In the genomic region with DNA sequence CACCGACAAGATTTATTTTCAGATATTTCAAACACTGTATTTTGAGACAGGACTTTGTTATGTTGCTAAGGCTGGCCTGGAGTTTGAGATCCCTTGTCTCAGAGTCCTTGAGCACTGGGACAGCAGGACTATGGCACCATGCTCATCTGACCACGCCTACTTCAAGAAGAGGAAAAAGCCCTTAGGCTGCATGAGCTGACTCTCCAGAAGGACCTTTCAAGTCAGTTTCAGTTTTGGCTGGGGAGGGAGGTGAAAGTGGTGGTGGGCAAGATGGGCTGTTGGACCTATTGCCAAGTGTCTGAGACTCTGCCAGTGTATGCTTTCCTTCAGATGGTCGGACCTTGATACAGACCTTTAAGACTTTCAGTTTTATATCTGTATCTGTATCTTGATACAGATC, we compare ENCODE assay signal across 17 mouse cellular contexts. TPM values are rescaled to one million over a fixed set of nuclear protein-coding genes. Genes with fewer than 3 reads are reported as not detected.
DNase-seq lines count a peak whose midpoint lies in the region; ATAC-seq and TF ChIP-seq lines count a peak whose summit lies in the region.
"Had no signal": no experiment of that assay in that cellular context is flagged by ENCODE, and none has a peak within 500 bp of the region (broad histone marks: within the 10 kb centered on the region; RNA-seq: fewer than 3 reads in every experiment).

No protein-coding gene starts in this region.

- DNase-seq in heart, adult 11 months, result peak; percentile 90
- no peak for DNase-seq in heart, embryonic 10.5 days (ENCODE audit: low spot score)
- DNase-seq in 416B (ENCODE audit: low read depth) (peak; percentile 66), MEL (ENCODE audit: low read depth, low spot score) (peak; percentile 32)
- DNase-seq in liver, embryonic 11.5 days (ENCODE audit: low spot score), result no peak
- DNase-seq in T-cell, adult 2 months (ENCODE audit: low spot score), result no peak
- DNase-seq: cerebellum, adult 18-20 months; heart, postnatal 14 days; liver, postnatal 0 days; lung, postnatal 4 days; right cerebral cortex, postnatal 4 days; thymus, adult 18-20 months had no signal

- peak; percentile 27; the same call in 1 of the 2 replicates for ATAC-seq in megakaryocyte progenitor cell, adult 5-6 weeks (replicated peaks; ENCODE audit: poor library complexity)
- ATAC-seq in liver, embryonic 11.5 days (replicated peaks; ENCODE audit: low FRiP score), result no peak
- ATAC-seq in kidney, embryonic 14.5 days (ENCODE audit: low FRiP score, low TSS enrichment), result no peak
- ATAC-seq: liver, postnatal 0 days had no signal

- H3K79me2 ChIP-seq in MEL (ENCODE audit: control insufficient read depth, insufficient read depth, low read length, poor library complexity), result peaks cover 2% of the 10 kb centered on the region; the same call in 1 of the 2 replicates

- no peak for TF ChIP-seq EP300 in MEL (IDR thresholded peaks at IDR 0.05; ENCODE audit: low read depth in 1 of 2, low read length in 2 of 2)

- H3K9ac ChIP-seq in MEL (ENCODE audit: control insufficient read depth, low read depth, low read length, poor library complexity, severe bottlenecking), result no peak overlapping the region
- H3K9ac ChIP-seq in liver, embryonic 11.5 days (ENCODE audit: low read depth, low read length), result no peak overlapping the region
- no peak overlapping the region for H3K9ac ChIP-seq in kidney, embryonic 14.5 days (ENCODE audit: low read depth, low read length)
- H3K9ac ChIP-seq: embryonic facial prominence, embryonic 13.5 days; forebrain, embryonic 12.5 days; liver, postnatal 0 days had no signal

- H3K27ac ChIP-seq in heart, embryonic 10.5 days, result no peak overlapping the region
- no peak overlapping the region for H3K27ac ChIP-seq in MEL (ENCODE audit: control insufficient read depth, low read depth, low read length)
- H3K27ac ChIP-seq in liver, embryonic 11.5 days (ENCODE audit: low read depth, low read length), result no peak overlapping the region
- H3K27ac ChIP-seq in kidney, embryonic 14.5 days (ENCODE audit: low read depth, low read length), result no peak overlapping the region
- H3K27ac ChIP-seq: embryonic facial prominence, embryonic 13.5 days; forebrain, embryonic 12.5 days; kidney, postnatal 0 days had no signal

- H3K4me2 ChIP-seq in liver, embryonic 11.5 days, result no peak overlapping the region
- H3K4me2 ChIP-seq in kidney, embryonic 14.5 days (replicated peaks; ENCODE audit: low read depth, low read length), result no peak overlapping the region
- H3K4me2 ChIP-seq: embryonic facial prominence, embryonic 13.5 days; forebrain, embryonic 12.5 days had no signal

- no peak for TF ChIP-seq CTCF in MEL (IDR thresholded peaks at IDR 0.05 in 2 of 3, conservative IDR thresholded peaks at IDR 0.05 in 1 of 3; ENCODE audit: control insufficient read depth in 1 of 3, insufficient read depth in 1 of 3, low read depth in 2 of 3, low read length in 3 of 3, poor library complexity in 1 of 3, severe bottlenecking in 1 of 3)

- no peaks in the 10 kb centered on the region for H3K9me3 ChIP-seq in heart, embryonic 10.5 days
- H3K9me3 ChIP-seq in MEL (replicated peaks; ENCODE audit: insufficient read depth, low read length), result no peaks in the 10 kb centered on the region
- H3K9me3 ChIP-seq in liver, embryonic 11.5 days (ENCODE audit: control insufficient read depth, low read length), result no peaks in the 10 kb centered on the region
- H3K9me3 ChIP-seq in kidney, embryonic 14.5 days (ENCODE audit: control insufficient read depth, low read length), result no peaks in the 10 kb centered on the region
- H3K9me3 ChIP-seq: embryonic facial prominence, embryonic 13.5 days; forebrain, embryonic 12.5 days had no signal

- no peaks in the 10 kb centered on the region for H3K36me3 ChIP-seq in heart, embryonic 10.5 days
- peaks cover 0 to 15% of the 10 kb centered on the region in 2 experiments; a peak in 2 of 4 replicates for H3K36me3 ChIP-seq in MEL (ENCODE audit: control insufficient read depth in 1 of 2, insufficient read depth in 2 of 2, low read length in 2 of 2)
- no peaks in the 10 kb centered on the region for H3K36me3 ChIP-seq in liver, embryonic 11.5 days (ENCODE audit: control insufficient read depth, insufficient read depth, low read length)
- no peaks in the 10 kb centered on the region for H3K36me3 ChIP-seq in kidney, embryonic 14.5 days (ENCODE audit: control insufficient read depth, insufficient read depth, low read length)
- H3K36me3 ChIP-seq: embryonic facial prominence, embryonic 13.5 days; forebrain, embryonic 12.5 days had no signal

- 75% methylated on average over 3 of the region's 3 CpGs for WGBS in heart, embryonic 10.5 days
- WGBS in liver, embryonic 11.5 days, result 66% methylated on average over 3 of the region's 3 CpGs
- WGBS in kidney, embryonic 14.5 days, result 76% methylated on average over 3 of the region's 3 CpGs

- peaks cover 11% of the 10 kb centered on the region for H3K4me1 ChIP-seq in heart, embryonic 10.5 days
- peaks cover 9 to 13% of the 10 kb centered on the region in 2 experiments for H3K4me1 ChIP-seq in MEL (ENCODE audit: control insufficient read depth in 1 of 2, insufficient read depth in 2 of 2, low read length in 2 of 2)
- H3K4me1 ChIP-seq in liver, embryonic 11.5 days (replicated peaks; ENCODE audit: control insufficient read depth, insufficient read depth, low read length), result 0 out of 2 replicates have a peak, but pooled peaks cover 2% of the 10 kb centered on the region
- H3K4me1 ChIP-seq in kidney, embryonic 14.5 days (ENCODE audit: control insufficient read depth, insufficient read depth, low read length), result peaks cover 6% of the 10 kb centered on the region; the same call in 1 of the 2 replicates

- no peak for TF ChIP-seq POLR2A in MEL (IDR thresholded peaks at IDR 0.05; ENCODE audit: control insufficient read depth in 1 of 2, insufficient read depth in 1 of 2, low read depth in 1 of 2, low read length in 2 of 2, poor library complexity in 1 of 2)

- no peak for TF ChIP-seq RAD21 in MEL (IDR thresholded peaks at IDR 0.05; ENCODE audit: low read depth, low read length)

- no peak overlapping the region for H3K4me3 ChIP-seq in heart, embryonic 10.5 days
- no peak overlapping the region for H3K4me3 ChIP-seq in MEL (ENCODE audit: control insufficient read depth in 1 of 2, insufficient read depth in 1 of 2, low read depth in 2 of 2, low read length in 2 of 2)
- H3K4me3 ChIP-seq in liver, embryonic 11.5 days (ENCODE audit: low read depth, low read length), result no peak overlapping the region
- no peak overlapping the region for H3K4me3 ChIP-seq in kidney, embryonic 14.5 days (ENCODE audit: low read length)
- H3K4me3 ChIP-seq: embryonic facial prominence, embryonic 13.5 days; forebrain, embryonic 12.5 days had no signal

- H3K27me3 ChIP-seq in heart, embryonic 10.5 days (ENCODE audit: insufficient read depth, poor library complexity, severe bottlenecking), result no peaks in the 10 kb centered on the region
- no peaks in the 10 kb centered on the region for H3K27me3 ChIP-seq in MEL (ENCODE audit: control insufficient read depth in 1 of 2, insufficient read depth in 2 of 2, low read length in 2 of 2)
- no peaks in the 10 kb centered on the region for H3K27me3 ChIP-seq in liver, embryonic 11.5 days (replicated peaks; ENCODE audit: control insufficient read depth, insufficient read depth, low read length)
- no peaks in the 10 kb centered on the region for H3K27me3 ChIP-seq in kidney, embryonic 14.5 days (ENCODE audit: control insufficient read depth, insufficient read depth, low read length)
- H3K27me3 ChIP-seq: embryonic facial prominence, embryonic 13.5 days; forebrain, embryonic 12.5 days had no signal

TF ChIP-seq in MEL, 35 proteins besides CTCF, POLR2A, EP300 and RAD21:
- no peak for TF ChIP-seq MXI1 (IDR thresholded peaks at IDR 0.05; ENCODE audit: low read depth, low read length)
- 0 out of 2 replicates have a peak, but pooled peaks have one; percentile 12 for TF ChIP-seq GATA1 (IDR thresholded peaks at IDR 0.05; ENCODE audit: low read depth, low read length)

RNA-seq across cellular contexts. Expression of a gene that starts 28.6 kb away (rescaled TPM):
- polyA plus RNA-seq in heart, embryonic 10.5 days (2016; fragmentation: Nextera tagmentation; extraction: Ambion mirVana), result 50.0 and 52.9 TPM in 2 replicates
- 15.5 and 16.5 TPM in 2 replicates for total RNA-seq in MEL (2012; rRNA removed)
- 10 to 100 TPM; 31.8 to 55.6 TPM for polyA plus RNA-seq in MEL (2012; ENCODE audit: insufficient read depth in 1 of 2, insufficient read length in 2 of 2, low read depth in 1 of 2, low replicate concordance in 2 of 2, missing spikeins in 1 of 2)
- total RNA-seq in megakaryocyte progenitor cell, adult 5-6 weeks (2015), result 67.8 and 72.9 TPM in 2 replicates
- total RNA-seq in megakaryocyte progenitor cell, adult 5-6 weeks (2017), result 60.8 and 75.2 TPM in 2 replicates
- polyA plus RNA-seq in liver, embryonic 11.5 days (2014; fragmentation: Nextera tagmentation; extraction: Ambion mirVana), result 38.6 and 40.2 TPM in 2 replicates
- polyA plus RNA-seq in kidney, embryonic 14.5 days (2014; fragmentation: Nextera tagmentation; extraction: Ambion mirVana), result 29.3 and 65.2 TPM in 2 replicates

Comparison
In these comparisons a context has a peak if more than half of its experiments do, and no peak if none do; other contexts are left out.
1. DNase-seq: peak in heart, adult 11 months (single experiment), 416B (single experiment) and MEL (single experiment); none in heart, embryonic 10.5 days (single experiment), liver, embryonic 11.5 days (single experiment) and T-cell, adult 2 months (single experiment).